Mouse (Mus musculus) ES-E14 (cell line): ENCODE data around the gene Inhba.

Experiments
- CHD2 ChIP-seq: IDR thresholded peaks from 2 replicates; pipeline ENCODE4 v1.6.1; 2014; ENCODE audit warnings: mild to moderate bottlenecking, low read depth, low read length, inconsistent platforms
- HCFC1 ChIP-seq: IDR thresholded peaks from 2 replicates; pipeline ENCODE4 v1.6.1; 2012; ENCODE audit warnings: low read length, inconsistent platforms, borderline replicate concordance; ENCODE audit not compliant: insufficient read depth
- MAFK ChIP-seq: IDR thresholded peaks from 2 replicates; pipeline ENCODE4 v1.6.1; 2014; ENCODE audit warnings: mild to moderate bottlenecking, low read depth, low read length, inconsistent platforms; ENCODE audit not compliant: insufficient read depth
- ZNF384 ChIP-seq: IDR thresholded peaks from 2 replicates; pipeline ENCODE4 v1.6.1; 2012; ENCODE audit warnings: low read depth, low read length, inconsistent platforms

DNA sequence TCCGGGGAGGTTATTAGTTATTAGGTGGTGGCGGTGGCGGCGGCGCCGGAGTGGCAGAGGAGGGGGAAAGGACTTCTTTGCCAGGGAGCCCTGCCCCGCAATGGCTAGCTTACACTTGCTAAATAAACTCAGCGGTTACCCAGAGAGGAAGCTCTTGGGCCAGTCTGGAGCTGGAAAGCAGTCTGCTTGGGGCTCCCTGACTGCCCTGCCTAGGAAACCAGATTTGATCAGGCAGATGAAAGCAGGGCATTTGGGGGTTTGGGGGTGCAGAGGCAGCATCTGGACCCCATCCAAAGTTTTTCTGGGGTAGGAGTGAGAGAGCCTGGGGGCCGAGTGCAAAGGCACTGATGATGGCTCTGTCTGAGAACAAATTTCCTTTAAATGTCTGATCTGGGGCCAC is 6.1 kb downstream of the Inhba start:
- TF ChIP-seq MAFK (no peak), CHD2 (no peak), ZNF384 (no peak), HCFC1 (no peak)
